Mouse (Mus musculus): ENCODE measurements around the gene Gfpt1. TPM values are rescaled to one million over a fixed set of nuclear protein-coding genes. Genes with fewer than 3 reads are reported as not detected.

The Gfpt1 gene
- polyA plus RNA-seq, 1 experiment, result 78.5 TPM

- Histone ChIP-seq H3K27ac (ENCODE audit: insufficient read depth, low read length) (no peak within 1 kb of the TSS), H3K4me1 (ENCODE audit: control insufficient read depth, insufficient read depth, low read length) (peaks cover 10% of the 10 kb centered on the region), H3K4me3 (ENCODE audit: insufficient read depth, low read length) (no peak within 1 kb of the TSS)
- TF ChIP-seq CTCF (IDR thresholded peaks at IDR 0.05; ENCODE audit: borderline replicate concordance, insufficient read depth, low read length), result no peak
- no peak for TF ChIP-seq POLR2A (IDR thresholded peaks at IDR 0.05; ENCODE audit: low read depth, low read length)
Observed at GRCm38 (mm10) chr6:87104123-87104796, 61.6 kb downstream of the Gfpt1 start, which contains the start of gene D6Ertd527e. Gene D6Ertd527e (plus strand): TSS chr6:87104746.

- TF ChIP-seq POLR2A (IDR thresholded peaks at IDR 0.05; ENCODE audit: low read depth, low read length) (no peak), CTCF (IDR thresholded peaks at IDR 0.05; ENCODE audit: borderline replicate concordance, insufficient read depth, low read length) (no peak)
- no peak overlapping the region for H3K4me3 ChIP-seq (ENCODE audit: insufficient read depth, low read length)
- no peaks in the 10 kb centered on the region for H3K4me1 ChIP-seq (ENCODE audit: control insufficient read depth, insufficient read depth, low read length)
- no peak overlapping the region for H3K27ac ChIP-seq (ENCODE audit: insufficient read depth, low read length)
Observed at GRCm38 (mm10) chr6:87111493-87111892, 68.8 kb downstream of the Gfpt1 start.

GRCm38 (mm10) chr6:87112125-87112524, 69.5 kb downstream of the Gfpt1 start:
- Histone ChIP-seq H3K4me3 (ENCODE audit: insufficient read depth, low read length) (no peak overlapping the region), H3K4me1 (ENCODE audit: control insufficient read depth, insufficient read depth, low read length) (no peaks in the 10 kb centered on the region), H3K27ac (ENCODE audit: insufficient read depth, low read length) (no peak overlapping the region)
- TF ChIP-seq CTCF (IDR thresholded peaks at IDR 0.05; ENCODE audit: borderline replicate concordance, insufficient read depth, low read length) (no peak), POLR2A (IDR thresholded peaks at IDR 0.05; ENCODE audit: low read depth, low read length) (no peak)

- no peak overlapping the region for H3K27ac ChIP-seq (ENCODE audit: insufficient read depth, low read length)
- no peak overlapping the region for H3K4me3 ChIP-seq (ENCODE audit: insufficient read depth, low read length)
- no peaks in the 10 kb centered on the region for H3K4me1 ChIP-seq (ENCODE audit: control insufficient read depth, insufficient read depth, low read length)
- TF ChIP-seq CTCF (IDR thresholded peaks at IDR 0.05; ENCODE audit: borderline replicate concordance, insufficient read depth, low read length), result no peak
- TF ChIP-seq POLR2A (IDR thresholded peaks at IDR 0.05; ENCODE audit: low read depth, low read length), result no peak
Observed at GRCm38 (mm10) chr6:87115981-87116380, 73.3 kb downstream of the Gfpt1 start.

- no peak for TF ChIP-seq POLR2A (IDR thresholded peaks at IDR 0.05; ENCODE audit: low read depth, low read length)
- TF ChIP-seq CTCF (IDR thresholded peaks at IDR 0.05; ENCODE audit: borderline replicate concordance, insufficient read depth, low read length), result no peak
- no peak overlapping the region for H3K4me3 ChIP-seq (ENCODE audit: insufficient read depth, low read length)
- no peaks in the 10 kb centered on the region for H3K4me1 ChIP-seq (ENCODE audit: control insufficient read depth, insufficient read depth, low read length)
- H3K27ac ChIP-seq (ENCODE audit: insufficient read depth, low read length), result no peak overlapping the region
Observed at GRCm38 (mm10) chr6:87116596-87116995, 74.0 kb downstream of the Gfpt1 start.

- Histone ChIP-seq H3K27ac (ENCODE audit: insufficient read depth, low read length) (no peak overlapping the region), H3K4me1 (ENCODE audit: control insufficient read depth, insufficient read depth, low read length) (no peaks in the 10 kb centered on the region), H3K4me3 (ENCODE audit: insufficient read depth, low read length) (no peak overlapping the region)
- no peak for TF ChIP-seq POLR2A (IDR thresholded peaks at IDR 0.05; ENCODE audit: low read depth, low read length)
- no peak for TF ChIP-seq CTCF (IDR thresholded peaks at IDR 0.05; ENCODE audit: borderline replicate concordance, insufficient read depth, low read length)
Observed at GRCm38 (mm10) chr6:87119066-87119837, 76.6 kb downstream of the Gfpt1 start.

GRCm38 (mm10) chr6:87119975-87120374, 77.3 kb downstream of the Gfpt1 start:
- Histone ChIP-seq H3K4me1 (ENCODE audit: control insufficient read depth, insufficient read depth, low read length) (no peaks in the 10 kb centered on the region), H3K4me3 (ENCODE audit: insufficient read depth, low read length) (no peak overlapping the region), H3K27ac (ENCODE audit: insufficient read depth, low read length) (no peak overlapping the region)
- TF ChIP-seq POLR2A (IDR thresholded peaks at IDR 0.05; ENCODE audit: low read depth, low read length) (no peak), CTCF (IDR thresholded peaks at IDR 0.05; ENCODE audit: borderline replicate concordance, insufficient read depth, low read length) (no peak)

GRCm38 (mm10) chr6:87120661-87121060, 78.0 kb downstream of the Gfpt1 start:
- H3K4me3 ChIP-seq (ENCODE audit: insufficient read depth, low read length), result no peak overlapping the region
- no peak overlapping the region for H3K27ac ChIP-seq (ENCODE audit: insufficient read depth, low read length)
- H3K4me1 ChIP-seq (ENCODE audit: control insufficient read depth, insufficient read depth, low read length), result no peaks in the 10 kb centered on the region
- TF ChIP-seq POLR2A (IDR thresholded peaks at IDR 0.05; ENCODE audit: low read depth, low read length) (no peak), CTCF (IDR thresholded peaks at IDR 0.05; ENCODE audit: borderline replicate concordance, insufficient read depth, low read length) (no peak)

- Histone ChIP-seq H3K27ac (ENCODE audit: insufficient read depth, low read length) (no peak overlapping the region), H3K4me1 (ENCODE audit: control insufficient read depth, insufficient read depth, low read length) (no peaks in the 10 kb centered on the region), H3K4me3 (ENCODE audit: insufficient read depth, low read length) (no peak overlapping the region)
- TF ChIP-seq POLR2A (IDR thresholded peaks at IDR 0.05; ENCODE audit: low read depth, low read length) (no peak), CTCF (IDR thresholded peaks at IDR 0.05; ENCODE audit: borderline replicate concordance, insufficient read depth, low read length) (no peak)
Observed at GRCm38 (mm10) chr6:87121961-87122360, 79.3 kb downstream of the Gfpt1 start.

GRCm38 (mm10) chr6:87123406-87123805, 80.8 kb downstream of the Gfpt1 start:
- no peaks in the 10 kb centered on the region for H3K4me1 ChIP-seq (ENCODE audit: control insufficient read depth, insufficient read depth, low read length)
- TF ChIP-seq CTCF (IDR thresholded peaks at IDR 0.05; ENCODE audit: borderline replicate concordance, insufficient read depth, low read length), result no peak
- TF ChIP-seq POLR2A (IDR thresholded peaks at IDR 0.05; ENCODE audit: low read depth, low read length), result no peak
- H3K27ac ChIP-seq (ENCODE audit: insufficient read depth, low read length), result no peak overlapping the region
- no peak overlapping the region for H3K4me3 ChIP-seq (ENCODE audit: insufficient read depth, low read length)
